Mouse (Mus musculus) embryo, embryonic 9.5 days (tissue): Measurements from ENCODE around the gene Stap2.

Source experiments
- DNase-seq: peaks from one replicate; pipeline ENCODE4 v3.0.0-alpha.2; 2017; ENCODE audit errors: extremely low spot score

The Stap2 gene

DNA sequence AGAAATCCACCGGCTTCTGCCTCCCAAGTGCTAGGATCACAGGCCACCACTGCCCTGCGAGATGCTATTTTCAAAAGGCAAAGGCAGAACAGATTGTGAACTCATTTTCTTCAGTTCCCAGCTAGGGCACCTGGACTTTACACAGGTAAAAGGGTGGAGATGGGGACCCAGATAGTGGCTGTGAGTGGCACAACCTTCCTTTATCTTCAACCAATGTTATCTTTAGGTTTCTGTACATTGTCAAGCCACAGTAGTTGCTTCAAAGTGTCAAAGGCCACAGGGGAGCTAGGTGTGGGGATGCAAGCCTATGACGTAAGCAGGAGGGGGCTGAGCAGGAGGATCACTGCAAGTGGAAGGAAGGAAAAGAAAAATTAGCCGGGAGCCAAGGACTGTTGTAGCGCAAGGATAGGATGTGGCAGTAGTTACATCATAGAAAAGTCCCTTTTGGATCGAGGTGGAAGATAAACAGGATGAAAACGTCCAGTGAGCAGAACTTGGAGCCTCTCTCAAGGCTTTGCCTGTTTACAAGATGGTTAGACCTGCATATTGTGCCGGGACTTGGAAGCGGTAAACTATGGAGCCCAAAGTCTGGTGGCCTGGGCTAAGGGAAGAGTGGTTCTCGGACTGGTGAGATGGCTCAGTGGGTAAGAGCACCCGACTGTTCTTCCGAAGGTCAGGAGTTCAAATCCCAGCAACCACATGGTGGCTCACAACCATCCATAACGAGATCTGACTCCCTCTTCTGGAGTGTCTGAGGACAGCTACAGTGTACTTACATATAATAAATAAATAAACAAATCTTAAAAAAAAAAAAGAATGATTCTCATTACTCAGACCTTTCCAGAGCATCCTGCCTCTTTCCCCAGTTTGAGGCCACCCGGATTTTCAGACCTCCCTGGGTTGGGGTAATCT is 2.3 kb upstream of the Stap2 start:
- peak; percentile 54 for DNase-seq

DNA sequence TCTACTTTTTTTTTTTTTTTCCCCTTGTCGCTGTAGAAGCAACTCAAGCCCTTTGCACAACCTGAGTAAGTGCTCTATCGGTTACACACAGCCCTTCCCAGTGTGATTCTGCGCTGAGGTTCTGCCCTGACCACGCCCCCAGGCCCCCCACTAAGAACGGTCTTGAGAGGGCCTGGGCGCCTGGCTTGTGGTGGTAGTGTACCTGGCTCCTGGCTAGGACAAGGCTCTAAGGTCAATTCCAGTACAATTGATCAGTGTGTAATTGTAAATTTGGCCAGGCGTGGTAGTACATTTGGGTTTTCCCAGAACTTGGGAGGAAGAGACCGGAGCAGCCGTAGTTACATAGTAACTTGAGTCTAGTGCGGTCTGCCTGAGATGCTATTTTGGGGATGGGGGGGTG is 1.6 kb upstream of the Stap2 start:
- DNase-seq, result no peak

DNA sequence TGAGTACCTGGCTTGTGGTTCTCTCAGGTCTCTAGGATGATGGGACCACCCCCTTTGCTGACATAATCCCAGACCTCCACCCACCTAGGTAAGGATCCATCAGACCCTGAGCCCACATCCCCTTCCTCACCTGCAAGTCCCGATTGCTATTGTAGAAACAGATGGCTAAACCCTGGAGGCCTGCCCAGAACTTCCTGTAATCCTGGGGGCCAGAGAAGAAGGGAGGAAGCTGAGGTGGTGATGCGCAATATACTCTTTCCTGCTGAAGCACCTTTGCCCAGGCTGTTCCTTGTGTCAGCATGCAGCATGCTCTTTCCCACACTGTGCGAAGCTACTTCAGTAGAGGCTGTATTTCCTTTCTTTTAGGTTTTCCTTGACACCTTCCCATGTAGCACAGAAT is 2.4 kb downstream of the Stap2 start:
- no peak for DNase-seq

DNA sequence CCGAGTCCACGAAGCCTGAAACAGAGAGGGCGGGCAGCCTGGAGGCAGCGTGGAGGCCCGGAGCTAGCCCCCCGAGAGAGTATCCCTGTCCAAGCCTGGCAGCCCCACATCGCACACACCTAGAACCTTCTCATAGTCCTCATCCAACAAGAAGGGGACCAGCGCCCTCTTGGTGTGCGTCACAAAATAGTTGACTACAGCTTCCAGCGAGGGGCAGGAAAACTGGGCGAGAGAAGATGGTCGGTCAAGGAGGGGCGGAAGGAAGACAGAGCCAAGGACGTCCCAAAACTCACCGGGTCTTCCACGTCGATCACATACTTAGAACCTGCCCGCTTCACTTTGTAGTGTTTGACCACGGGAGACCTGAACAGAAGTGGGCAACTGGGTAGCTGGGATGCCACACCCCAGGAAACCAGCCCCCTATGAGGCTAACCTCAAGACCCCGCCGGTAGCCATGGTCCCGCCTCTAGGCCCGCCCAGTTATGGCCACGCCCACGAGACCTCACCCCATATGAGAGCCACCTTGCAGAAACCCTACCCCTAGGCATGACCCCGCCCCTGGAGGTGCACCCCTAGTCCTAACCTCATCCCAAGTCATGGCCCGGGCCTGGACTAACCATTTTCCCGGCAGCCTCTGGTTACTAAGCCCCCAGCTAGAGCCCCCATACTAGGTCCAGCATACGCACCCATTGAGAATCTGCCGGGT is 5.4 kb downstream of the Stap2 start:
- DNase-seq, result peak; percentile 66

DNA sequence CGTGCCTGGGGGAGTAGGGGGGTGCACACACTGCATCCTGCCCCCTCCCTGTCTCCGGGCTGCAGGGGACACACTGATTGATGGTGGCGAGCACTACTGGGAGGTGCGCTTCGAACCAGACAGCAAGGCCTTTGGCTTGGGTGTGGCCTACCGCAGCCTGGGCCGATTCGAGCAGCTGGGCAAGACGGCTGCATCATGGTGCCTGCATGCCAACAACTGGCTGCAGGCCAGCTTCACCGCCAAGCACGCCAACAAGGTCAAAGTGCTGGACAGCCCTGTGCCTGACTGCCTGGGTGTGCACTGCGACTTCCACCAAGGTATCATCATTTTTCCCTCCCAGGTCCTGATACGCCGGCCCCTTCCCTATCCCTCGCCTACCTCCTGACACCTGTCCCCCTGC is 9.4 kb downstream of the Stap2 start:
- DNase-seq, result no peak

DNA sequence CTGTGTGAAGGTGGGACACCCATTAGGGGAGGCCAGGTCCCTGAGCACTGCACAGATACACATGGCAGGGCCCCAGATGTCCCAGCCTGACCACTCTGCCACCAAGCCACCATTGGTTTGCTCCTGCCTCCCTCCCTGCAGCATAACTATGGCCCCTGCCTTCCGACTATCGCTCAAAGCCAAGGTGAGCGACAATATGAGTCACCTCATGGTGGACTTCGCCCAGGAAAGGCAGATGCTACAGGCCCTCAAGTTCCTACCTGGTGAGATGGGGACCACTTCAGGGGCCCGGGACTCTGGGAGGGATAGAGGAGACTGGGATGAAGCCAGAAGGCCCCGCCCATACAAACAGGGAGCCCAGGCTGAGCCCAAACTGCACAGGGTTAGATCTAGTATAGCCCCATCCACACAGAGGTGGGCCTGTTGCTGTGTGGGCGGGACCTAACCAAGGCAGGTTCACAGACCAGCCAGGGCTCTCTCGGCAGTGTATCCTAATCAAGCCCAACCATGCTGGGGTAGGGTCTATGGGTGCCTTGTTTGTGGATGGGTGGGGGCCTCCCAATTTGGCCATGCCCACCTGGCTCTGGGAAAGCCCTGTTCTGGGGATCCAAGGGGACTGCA is 15.0 kb downstream of the Stap2 start:
- DNase-seq, result no peak

DNA sequence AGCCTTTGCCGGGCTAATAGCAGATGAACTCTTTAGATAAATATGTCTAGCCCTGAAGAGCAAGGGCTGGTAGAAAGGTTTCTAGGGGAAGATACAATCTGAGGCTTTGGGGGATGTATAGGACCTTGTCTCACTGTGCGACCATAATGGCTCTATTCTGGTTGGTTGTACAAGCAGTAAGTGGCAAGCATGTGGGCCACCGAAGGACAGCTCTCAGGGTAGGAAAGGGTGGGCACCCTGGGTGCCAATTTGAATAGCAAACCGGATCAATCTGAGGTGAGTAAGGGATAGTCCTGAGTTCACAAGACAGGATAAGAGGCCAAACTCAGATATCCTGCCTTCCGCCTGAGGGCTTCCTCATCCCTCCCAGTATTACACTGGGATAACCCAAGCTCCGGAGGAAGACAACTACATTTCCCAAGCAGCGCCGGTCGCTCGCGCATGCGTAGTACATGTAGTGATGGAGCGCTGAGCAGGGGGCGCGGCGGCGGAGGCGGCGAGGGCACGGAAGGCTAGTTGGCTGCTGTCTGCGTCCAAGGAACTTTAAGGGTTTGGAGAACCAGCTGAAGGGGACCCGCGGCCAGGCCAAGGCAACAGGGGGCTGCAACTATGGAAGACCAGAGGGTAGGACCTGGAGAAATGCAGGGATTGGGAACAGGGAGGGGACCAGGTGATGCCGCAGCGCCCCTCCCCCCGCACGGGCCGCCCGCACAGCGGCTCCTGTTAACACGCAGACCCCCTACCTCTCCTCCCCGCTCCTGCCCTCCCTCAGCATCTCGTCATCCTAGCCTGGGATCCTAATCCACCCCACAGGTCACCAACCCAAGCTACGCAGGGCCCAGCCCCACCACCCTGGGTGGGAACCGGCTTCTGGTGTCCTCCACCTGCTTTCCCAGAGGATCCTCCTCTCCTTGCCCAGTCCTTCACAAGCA is 19.1 kb downstream of the Stap2 start, which contains the start of gene Fsd1:
Gene Fsd1 (plus strand): TSS at position 480 of the 932 bp plus-strand sequence.
- peak; percentile 80 for DNase-seq

DNA sequence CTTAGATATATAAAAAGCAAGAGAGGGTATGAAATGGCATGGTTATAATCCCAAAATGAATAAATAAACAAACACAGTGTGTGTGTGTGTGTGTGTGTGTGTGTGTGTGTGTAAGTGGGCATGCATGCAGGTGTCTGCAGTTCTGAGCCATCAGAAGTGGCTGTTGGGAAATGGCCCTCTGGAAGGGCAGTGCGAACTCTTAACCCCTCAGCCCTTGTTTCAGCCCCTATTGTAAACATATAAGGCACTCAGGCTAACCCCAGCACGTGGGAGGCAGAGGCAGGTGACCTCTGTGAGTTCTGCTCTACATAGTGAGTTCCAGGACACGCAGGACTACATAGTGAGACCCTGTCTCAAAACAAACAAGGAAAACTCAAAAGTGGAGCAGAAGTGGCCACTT is 28.1 kb downstream of the Stap2 start:
- no peak for DNase-seq

DNA sequence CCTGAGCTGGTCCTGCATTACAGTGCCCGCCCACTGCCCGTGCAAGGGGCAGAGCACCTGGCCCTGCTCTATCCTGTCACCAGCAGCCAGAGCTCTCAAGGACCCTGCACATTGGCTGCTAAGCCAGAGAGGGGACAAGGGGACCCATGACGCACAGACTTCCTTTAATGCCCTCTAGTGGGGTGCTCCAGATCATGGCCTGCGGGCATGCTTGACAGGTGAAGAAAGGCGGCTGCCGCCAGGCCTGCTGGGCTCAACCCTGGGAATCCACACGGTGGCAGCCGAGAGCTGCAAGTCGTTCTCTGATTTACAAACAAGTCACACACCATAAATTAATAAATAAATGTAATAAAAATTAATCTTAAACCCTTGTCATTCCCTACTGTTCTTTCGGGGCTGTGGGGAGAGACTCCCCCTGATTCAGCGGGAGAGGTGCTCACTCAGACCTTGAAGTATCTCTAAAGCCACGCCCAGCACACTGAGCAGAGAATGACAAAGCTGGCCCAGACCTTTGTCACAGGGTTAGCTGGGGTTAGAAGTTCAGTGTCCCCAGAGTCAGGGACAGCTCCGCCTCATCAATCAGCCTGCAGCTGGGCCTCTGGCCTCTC is 29.0 kb downstream of the Stap2 start:
- DNase-seq, result peak; percentile 75

DNA sequence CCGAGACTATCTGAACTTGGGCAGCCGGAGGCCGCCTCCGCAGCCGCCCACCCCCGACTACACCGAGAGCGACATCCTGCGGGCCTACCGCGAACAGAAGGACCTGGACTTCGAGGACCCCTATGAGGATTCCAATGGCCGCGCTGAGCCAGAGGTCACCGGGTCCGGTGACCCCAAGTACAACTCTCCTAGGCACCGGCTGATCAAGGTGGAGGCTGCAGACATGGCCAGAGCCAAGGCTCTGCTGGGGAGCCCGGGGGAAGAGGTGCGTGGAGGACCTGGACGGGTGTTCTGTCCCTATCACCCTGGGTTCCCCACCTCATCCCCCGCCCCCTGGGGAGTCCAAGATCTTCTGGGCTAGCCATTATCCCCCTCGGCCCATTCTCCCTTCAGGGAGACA is 33.9 kb downstream of the Stap2 start:
- no peak for DNase-seq

DNA sequence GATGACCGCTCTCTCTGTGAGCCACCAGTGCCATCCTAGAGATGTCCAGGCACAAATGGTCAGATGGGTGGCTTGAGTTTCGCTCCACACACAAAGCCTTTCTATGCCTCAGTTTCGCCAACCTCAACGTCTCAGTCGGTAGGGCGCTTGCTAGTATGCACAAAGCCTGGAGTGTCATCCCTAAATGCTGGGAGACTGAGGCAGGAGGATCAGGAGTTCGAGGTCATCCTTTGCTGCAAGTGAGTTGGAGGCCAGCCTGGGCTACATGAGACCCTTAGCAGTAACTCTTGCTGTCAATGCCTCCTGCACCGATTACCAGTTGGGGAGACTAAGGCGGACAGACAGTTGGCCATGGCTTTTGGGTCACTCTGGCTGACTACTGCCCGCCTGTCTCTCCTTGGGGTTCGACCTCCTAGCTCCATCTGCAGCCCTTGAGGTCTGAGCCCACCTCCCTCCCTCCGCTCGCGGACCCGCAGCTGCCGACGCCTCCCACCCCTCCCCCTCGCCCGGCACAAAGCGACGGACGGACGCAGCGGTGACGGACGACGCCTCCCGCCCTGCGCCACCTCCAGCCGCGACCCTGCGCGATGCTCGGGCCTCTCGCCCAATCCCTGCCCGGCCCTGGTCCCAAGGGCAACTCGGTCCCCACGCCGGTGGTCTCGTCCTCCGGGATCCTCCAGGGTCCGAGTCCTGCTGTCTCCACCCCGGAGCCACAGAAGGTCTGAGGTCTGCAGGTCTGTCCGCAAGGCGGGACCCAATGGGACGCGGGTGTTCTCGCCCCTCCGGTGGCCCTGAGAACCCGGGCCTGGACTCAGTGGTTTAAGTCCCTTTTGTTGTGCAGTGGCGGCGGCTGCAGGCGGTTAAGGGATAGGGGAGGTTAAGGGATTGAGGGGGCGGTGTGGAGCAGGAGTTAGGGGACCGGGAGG is 35.2 kb downstream of the Stap2 start, which contains the start of gene Shd:
Gene Shd (plus strand): TSS at position 502 of the 926 bp plus-strand sequence.
- peak; percentile 85 for DNase-seq

DNA sequence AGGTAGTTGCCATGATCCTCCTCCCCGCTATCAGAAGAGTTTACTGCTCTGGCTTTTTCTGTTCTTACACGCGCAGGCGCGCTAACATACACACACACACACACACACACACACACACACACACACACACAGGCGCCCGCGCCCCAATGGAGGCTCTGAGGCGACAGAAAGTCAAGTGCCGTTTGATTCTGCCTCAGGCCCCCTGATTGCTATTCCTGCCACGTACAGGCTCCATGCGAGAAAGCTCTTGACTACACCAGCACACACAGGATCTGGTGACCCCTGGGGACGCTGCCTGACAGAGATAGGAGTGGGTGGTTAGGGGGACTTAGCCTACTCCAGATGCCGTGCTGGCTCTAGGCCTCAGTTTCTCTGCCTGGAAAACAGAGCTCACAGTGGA is 35.8 kb downstream of the Stap2 start:
- DNase-seq, result peak; percentile 27

DNA sequence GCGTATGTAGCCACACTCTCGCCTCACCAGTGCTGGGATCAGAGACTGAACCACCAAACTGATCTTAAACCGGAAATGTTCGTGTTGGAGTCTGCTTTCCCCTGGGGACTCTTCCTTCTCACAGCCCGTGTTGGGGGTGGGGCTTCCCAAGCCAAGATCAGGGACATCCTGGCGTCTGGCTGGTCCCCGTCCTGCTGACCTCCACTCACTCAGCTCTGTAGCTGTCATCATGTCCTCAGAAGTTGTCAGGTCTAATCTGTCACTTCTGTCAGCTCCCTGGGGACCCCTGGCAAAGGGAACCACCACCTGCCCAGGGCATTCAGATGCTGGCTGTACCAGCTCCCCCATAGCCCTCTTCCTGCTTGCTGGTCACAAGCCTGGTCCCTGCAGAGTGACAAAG is 37.2 kb downstream of the Stap2 start:
- no peak for DNase-seq

DNA sequence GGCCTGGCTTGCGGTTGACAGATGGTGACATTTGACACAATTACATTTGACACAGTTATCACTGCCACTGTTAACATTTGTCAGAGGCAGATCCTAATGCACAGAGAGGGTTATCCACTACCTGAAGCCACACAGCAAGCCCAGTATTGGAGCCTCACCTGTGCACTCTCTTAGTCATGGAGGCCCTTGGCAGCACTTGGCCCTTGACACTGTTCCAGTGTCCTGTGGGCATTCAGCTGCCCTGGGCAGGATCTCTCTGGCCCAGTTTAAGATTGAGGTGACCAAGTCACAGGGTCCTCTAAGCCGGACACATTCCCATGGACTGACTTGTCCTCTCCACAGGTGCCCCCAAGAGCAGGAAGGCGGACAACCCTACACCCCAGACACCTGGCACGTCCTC is 38.2 kb downstream of the Stap2 start:
- DNase-seq, result no peak

DNA sequence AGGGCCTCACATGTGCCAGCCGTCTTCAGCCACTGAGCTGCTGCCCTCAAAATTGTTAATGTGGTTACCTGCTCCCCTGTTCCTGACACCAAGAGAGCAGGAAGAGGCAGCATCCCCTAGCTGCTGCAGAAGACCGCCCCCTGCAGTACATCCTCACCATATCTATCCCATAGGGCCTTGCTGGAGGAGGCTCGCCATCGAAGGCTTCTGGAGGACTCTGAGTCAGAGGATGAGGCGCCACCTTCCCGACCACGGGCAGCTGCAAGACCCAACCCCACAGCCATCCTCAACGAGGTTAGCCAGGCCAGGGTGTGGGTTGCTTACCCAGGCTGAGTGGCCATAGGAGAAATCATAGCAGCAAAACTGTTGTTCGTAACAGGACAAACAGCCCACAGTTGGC is 40.4 kb downstream of the Stap2 start:
- no peak for DNase-seq

DNA sequence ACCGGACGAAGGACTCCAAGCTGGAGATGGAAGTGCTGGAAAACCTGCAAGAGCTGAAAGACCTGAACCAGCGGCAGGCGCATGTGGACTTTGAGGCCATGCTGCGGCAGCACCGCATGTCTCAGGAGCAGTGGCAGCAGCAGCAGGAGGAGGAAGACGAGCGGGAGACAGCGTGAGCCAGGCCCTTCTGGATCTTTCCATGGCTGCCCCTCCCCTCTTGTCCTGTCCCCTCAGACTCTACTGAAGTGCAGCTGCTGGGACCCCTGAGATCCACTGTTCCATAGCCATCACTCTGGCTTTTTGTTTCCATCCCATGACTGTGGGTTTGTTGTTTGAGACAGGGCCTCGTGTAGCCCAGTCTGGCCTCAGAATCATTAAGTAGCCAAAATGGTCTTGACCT is 40.9 kb downstream of the Stap2 start:
- no peak for DNase-seq

DNA sequence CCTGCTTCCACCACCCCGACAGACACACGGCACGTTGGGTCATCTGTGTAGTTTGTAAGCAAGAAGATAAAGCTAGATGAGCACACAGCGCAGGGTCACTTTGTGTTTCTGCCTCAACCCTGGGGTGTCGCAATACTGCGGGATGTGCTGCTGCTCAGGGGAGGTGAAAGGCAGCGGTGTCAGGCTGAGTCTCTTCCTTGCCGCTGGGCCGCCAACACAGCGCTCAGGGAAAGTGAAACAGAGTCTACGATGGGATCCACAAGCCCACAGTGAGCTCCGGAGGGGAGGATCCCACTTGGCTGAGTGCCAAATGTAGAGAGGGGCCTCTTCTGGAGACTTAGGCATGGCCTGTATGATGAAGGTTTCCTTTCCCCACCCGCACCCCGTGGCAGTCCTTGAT is 42.2 kb downstream of the Stap2 start:
- DNase-seq, result no peak

DNA sequence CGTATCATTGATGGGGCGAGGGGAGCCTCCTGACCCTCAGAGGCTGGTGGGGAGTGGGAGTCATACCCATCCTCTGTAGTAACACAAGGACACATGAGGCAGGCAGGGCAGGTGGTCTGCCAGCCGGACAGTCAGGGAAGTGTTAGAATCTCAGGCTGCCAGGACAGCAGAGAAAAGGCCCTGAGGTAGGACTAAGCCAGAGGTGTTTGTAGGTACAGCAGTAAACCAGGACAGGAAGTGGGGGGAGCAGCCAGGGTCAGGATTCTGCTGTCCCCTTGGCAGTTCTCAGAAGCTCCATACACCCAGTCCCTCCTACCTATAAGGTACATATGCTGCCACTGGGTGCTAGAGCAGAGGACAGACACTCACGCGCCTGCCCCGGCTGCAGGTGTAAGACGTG is 43.8 kb downstream of the Stap2 start:
- DNase-seq, result no peak

DNA sequence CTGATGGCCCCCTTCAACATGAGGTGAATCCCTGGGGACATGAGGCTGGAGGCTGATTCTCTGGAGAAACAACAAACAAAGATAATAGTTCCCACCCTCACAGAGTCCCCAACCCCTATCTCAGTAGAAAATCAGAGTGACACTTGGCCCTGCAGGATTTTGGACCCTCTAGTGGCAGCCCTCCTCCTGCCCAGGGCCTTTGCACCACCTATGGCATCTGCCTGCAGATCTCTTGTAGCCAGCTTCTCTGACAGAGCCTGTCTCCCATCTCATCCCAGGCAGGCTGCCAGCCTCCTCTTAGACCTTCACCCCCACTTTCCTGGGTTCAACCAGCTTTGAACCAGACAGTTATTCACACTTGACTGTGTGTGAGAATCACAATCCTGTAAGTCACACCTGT is 44.6 kb downstream of the Stap2 start:
- no peak for DNase-seq
